Mouse (Mus musculus) mouse embryonic stem cell (cell line): Measurements from ENCODE around the gene Trim17.

Experiments
- in situ Hi-C, 2 experiments: fragments of 300-500 bp; cut with MboI; formaldehyde crosslinking; loops; 1 replicate in 1 of 2; 3 replicates in 1 of 2; pipeline ENCODE4 v1.14.3; 2019 to 2020; ENCODE audit warnings: low sequenced_read_pairs in 2 of 2, low pct_unique_long_range_greater_than_20kb in 1 of 2, mixed read lengths in 1 of 2; ENCODE audit not compliant: unreplicated experiment in 1 of 2

Gene Trim17

DNA sequence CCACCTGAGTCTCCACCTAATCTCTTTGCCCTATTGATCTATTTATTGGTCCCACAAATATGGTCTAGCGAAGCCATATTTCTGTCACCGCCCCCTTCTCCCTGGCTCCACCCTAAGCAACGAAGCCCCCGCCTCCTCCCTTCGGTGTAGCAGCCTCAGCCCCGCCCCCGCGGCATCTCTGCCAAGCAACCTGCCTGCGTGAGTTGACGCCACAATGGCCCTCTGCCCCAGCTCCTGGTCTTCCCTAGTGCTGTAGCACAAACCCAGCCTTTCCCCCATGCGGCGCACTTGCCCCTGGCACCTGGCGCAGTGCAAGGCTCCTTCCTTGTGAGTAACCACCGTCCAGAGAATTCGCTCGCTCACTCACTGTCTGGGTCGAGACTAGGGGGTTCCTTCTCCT lies 9.1 kb downstream of the Trim17 start:
- in situ Hi-C loops: no loop called here

GRCm38 (mm10) chr11:58964216-58964615 lies 9.7 kb downstream of the Trim17 start:
- in situ Hi-C loops: no loop called here

- in situ Hi-C loops: no loop called here
Measured at GRCm38 (mm10) chr11:58965001-58965760, 10.7 kb downstream of the Trim17 start.

DNA sequence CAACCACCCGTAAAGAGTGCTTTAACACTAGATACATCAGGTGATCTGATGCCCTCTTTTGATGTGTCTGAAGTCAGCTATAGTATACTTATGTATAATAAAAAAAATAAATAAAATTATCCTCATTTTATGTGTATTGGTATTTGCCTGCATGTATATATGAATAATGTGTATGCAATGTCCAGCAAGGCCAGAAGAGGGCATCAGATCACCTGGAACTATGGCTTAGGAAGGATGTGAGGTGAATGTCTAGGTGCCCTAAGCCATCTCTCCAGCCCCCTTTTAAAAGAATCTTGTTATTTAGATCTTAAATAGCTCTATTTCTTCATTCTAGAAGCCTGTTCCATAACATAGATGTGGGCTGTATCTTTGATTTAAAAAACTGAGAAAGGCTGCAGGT lies 12.9 kb downstream of the Trim17 start:
- in situ Hi-C loops: no loop called here

- in situ Hi-C loops: no loop called here
Measured at GRCm38 (mm10) chr11:58968551-58968950, 14.1 kb downstream of the Trim17 start.

- in situ Hi-C loops: no loop called here
Measured at GRCm38 (mm10) chr11:58969027-58969426, 14.5 kb downstream of the Trim17 start.

DNA sequence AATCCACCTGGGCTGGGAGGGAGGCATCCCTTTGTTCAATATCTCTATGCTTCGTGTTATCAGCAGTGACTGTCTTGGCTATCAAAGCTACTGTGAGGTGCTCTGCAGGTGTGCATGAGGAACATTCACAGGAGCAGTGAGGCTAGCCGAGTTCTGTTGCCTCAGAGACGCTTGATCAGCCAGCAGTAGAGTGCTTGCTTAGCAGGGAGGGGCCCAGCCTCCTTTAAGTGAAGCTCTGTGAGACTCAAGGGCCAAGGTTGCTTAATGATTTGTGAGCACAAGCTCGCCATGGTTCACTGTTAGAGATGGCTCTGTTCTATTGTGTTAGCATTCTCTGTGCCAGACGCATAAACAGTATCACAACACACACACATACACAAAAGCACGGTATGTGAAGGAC lies 15.2 kb downstream of the Trim17 start:
- in situ Hi-C loops: no loop called here

GRCm38 (mm10) chr11:58970831-58971530 lies 16.5 kb downstream of the Trim17 start:
- in situ Hi-C loops: no loop called here

GRCm38 (mm10) chr11:58971796-58972195 lies 17.3 kb downstream of the Trim17 start:
- in situ Hi-C loops: no loop called here

DNA sequence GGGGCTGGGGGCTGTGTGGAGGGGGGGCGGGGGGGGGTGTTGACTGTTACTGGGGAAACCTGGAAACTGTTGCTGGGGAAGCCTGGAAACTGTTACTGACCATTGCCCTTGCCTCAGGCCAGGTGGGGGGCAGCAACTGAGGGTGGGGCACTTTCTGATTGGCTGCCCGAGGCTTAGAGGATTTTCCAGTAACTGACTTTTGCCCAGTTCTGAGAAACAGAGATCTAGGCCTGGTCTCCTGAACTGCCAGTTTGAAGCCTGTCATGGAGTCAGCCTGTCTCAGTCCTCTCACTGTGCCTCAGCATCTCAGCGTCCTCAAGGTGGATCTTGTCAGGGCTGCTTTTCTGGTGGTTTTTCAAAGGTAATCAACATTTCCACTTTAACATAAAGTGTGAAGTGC lies 19.9 kb downstream of the Trim17 start:
- in situ Hi-C loops: no loop called here

- in situ Hi-C loops: no loop called here
Measured at GRCm38 (mm10) chr11:58977150-58977549, 22.7 kb downstream of the Trim17 start.

GRCm38 (mm10) chr11:58977607-58978026 lies 23.1 kb downstream of the Trim17 start:
- in situ Hi-C loops: no loop called here

DNA sequence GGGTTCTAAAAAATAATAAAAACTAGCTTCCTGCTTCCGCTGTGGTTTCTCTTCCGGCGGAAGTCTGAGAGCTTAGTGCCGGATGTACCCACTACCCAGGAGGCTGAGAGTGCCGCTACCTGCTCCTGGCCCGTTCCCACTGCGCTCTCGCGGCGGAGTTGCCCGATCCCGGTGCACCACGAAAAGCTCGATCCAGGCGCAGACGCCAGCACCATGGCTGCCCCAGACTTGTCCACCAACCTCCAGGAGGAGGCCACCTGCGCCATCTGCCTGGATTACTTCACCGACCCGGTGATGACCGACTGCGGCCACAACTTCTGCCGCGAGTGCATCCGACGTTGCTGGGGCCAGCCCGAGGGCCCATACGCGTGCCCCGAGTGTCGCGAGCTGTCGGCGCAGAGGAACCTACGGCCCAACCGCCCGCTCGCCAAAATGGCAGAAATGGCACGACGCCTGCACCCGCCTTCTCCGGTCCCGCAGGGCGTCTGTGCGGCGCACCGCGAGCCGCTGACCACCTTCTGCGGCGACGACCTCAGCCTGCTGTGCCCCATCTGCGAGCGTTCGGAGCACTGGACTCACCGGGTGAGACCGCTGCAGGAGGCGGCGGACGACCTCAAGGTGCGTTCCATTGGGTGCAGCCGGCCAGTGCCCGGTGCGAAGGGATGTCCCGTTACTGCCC lies 23.7 kb downstream of the Trim17 start, which contains the start of gene Trim11:
TSS of gene Trim11 (plus strand) at position 67 of the 679 bp plus-strand sequence.
- in situ Hi-C loops: no loop called here

DNA sequence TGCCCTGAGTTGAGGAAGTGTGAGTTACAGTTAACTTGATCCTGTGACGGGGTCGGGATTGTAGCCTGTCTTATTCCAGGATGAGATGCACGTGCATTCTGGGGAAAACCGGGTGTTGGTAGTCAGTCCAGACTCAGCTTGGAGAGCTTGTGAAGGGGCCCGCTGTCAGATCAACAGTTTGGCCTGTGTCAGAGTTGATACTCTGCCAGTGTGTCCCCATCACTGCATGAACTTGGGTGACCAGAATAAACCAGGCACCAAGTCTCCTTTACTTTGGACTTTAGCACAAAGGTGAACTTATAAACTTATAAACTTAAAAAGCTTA lies 24.2 kb downstream of the Trim17 start:
- in situ Hi-C loops: no loop called here

GRCm38 (mm10) chr11:58979183-58979582 lies 24.7 kb downstream of the Trim17 start:
- in situ Hi-C loops: no loop called here

- in situ Hi-C loops: no loop called here
Measured at GRCm38 (mm10) chr11:58979661-58980060, 25.2 kb downstream of the Trim17 start.

DNA sequence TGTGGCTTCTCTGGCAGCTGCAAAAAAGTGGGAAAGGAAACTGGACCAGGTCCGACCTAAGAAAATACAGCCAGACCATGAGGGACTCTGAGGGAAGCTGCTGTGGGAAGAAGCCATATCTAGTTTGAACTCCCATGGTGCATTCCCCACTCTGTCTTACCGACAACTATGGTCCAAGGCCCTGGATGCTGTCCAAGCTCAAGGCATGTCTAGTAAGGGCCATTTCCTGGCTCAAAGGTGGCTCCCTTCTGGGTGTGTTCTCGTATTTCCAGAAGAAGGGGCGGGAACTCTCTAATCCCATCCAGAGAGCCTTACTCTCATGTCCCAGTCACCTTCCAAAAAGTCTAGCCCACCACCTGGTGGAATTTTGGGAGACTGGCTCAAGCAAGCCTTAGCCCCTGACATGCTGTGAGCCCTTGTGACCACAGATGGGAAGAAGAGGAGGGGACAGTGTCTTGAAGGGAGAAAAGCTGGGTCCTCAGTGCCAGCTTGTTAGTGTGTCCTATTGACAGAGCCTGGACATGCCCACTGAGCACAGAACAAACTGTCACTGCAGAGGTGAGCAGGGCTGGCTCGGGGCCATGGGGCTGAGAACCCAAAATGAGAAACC lies 26.0 kb downstream of the Trim17 start:
- in situ Hi-C loops: no loop called here

DNA sequence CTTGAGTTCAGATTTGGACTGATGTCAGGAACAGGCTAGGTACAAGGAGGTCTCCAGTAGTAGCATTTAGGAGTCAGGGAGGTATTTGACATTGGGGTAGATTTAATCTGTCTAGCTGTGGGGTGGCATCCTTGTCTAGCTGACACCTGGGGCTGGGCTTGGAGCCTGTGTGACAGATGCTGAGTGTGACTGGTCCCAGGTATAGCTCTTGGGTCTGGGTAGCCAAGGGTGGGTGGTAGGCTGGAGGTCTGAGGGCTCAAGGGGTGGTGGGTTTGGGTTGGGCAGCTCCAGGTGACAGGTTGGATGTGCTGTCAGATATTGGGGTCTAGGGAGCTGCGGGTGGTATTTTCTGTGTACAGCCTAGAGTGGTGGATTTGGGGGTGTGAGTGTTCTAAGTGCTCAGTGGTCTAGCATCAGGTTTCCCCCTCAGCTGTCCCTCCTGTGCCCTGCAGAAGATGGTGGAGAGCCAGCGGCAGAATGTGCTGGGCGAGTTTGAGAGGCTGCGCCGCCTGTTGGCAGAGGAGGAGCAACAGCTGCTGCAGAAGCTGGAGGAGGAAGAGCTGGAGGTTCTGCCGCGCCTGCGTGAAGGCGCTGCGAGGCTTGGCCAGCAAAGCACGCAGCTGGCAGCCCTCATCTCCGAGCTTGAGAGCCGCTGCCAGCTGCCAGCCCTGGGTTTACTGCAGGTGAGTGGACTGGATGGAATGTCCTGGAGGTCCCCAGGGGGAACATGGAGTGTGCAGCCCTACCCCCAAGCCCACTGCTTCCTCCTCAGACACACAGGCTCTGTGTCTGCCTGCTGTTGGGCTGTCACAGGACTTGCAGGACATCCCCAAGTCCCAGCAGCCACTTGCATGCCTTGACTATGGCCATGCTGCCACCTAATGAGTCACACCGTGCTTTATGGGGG lies 27.3 kb downstream of the Trim17 start:
- in situ Hi-C loops: no loop called here
